Mouse (Mus musculus) A20 (cell line): Measurements from ENCODE around the gene Nrn1l.
A peak's percentile ranks its signal among the peaks of the same experiment; 100 is the strongest.

Experiments used
- DNase-seq: peaks from one replicate; pipeline ENCODE4 v3.0.0-alpha.2; 2011; ENCODE audit warnings: low read depth, low spot score

The Nrn1l gene

DNA sequence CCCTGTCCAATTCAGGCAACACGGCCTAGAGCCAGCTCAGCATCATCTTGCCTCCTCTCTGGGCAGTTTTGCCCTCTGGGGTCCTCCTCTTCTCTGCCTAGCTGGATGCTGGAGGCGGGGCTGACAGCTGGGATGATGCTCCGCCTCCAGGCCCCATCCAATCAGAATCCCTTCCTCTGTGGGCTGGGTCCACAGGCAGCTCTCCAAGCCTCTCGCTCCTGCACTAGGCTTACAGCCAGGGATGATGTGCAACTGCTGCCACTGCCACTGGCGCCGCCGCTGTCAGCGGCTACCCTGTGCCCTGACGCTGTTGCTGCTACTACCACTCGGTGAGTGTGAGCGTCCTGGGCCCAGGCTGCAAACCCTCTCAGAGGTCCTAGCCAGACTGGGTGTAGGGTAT, at the start of gene Nrn1l:
Nrn1l (plus strand) TSS at position 229 of the 400 bp plus-strand sequence.
- peak; percentile 29 for DNase-seq

DNA sequence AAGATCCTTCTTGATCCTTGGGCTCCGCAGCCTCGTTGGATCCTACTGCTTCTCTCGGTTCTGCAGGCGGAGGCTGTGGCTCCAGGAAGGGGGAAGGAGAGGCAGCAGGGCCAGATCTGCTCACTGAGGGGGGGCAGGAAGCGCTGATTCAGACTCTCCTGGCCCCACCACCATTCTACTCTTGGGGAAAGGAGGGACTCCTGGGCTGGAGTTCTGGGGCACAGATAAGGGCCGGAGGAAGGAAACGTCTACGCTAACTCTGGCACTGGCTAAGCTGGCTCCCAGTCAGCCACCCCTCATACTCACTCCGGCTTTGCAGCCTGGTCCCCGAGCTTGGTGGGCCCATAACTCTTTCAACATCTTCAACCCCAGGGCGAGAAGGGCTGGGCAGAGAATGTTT, 46.7 kb upstream of the Nrn1l start:
- DNase-seq: no peak

DNA sequence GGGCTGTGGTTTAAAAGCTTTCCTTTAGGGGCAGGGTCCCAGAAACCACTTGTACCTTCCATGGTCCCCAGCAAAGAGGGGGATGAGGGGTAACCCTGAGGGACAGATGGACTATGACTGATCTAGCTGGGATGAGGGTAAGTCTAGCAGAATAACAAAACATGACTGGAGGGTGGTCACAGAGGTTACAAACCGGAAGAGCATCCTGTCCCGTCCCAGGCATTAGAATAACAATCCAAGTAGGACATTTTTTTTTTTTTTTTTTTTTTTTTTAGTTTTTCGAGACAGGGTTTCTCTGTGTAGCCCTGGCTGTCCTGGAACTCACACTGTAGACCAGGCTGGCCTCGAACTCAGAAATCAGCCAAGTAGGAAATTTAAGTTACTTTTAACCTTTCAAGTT, 43.4 kb upstream of the Nrn1l start:
- no peak for DNase-seq

DNA sequence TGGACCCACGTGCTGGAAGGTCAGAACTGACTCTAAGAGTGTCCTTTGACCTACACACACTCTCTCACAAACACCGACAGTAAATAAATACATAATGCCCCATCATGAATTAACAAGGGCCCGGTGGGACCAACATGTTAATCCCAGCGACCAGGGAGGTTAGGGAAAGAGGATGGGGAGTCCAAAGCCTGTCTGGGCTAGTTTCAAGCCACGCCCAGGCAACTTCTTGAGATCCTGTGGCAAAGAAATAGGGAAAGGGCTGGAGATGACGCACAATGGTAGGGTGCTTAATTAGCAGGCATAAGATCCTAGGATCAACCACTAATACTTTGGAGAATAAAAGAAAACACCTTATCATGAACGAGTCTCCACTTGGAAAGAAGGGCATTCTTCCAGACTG, 42.8 kb upstream of the Nrn1l start:
- no peak for DNase-seq

DNA sequence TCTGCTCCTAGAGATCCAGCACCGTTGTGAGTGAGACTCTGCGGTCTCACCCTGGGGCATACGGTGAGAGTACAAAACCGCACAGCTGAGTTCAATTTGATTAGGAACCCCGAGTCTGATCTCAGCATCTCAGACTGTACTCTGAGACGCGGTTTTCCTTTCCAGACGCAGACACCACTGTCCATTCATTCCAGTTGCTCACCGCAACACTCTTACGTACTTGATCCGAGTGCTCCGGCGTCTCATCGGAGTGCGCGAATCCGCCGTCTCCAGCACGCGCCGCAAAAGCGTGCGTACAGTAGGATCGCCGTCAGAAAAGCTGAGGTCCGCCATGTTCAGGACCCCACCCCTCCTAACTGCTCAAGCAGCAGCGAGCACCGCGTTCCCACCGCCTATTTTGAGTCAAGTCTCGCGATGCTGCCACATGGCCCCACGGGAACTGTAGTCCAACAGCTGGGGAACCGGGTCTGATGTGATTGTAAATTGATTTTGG, 41.7 kb upstream of the Nrn1l start:
- DNase-seq: peak; percentile 95

DNA sequence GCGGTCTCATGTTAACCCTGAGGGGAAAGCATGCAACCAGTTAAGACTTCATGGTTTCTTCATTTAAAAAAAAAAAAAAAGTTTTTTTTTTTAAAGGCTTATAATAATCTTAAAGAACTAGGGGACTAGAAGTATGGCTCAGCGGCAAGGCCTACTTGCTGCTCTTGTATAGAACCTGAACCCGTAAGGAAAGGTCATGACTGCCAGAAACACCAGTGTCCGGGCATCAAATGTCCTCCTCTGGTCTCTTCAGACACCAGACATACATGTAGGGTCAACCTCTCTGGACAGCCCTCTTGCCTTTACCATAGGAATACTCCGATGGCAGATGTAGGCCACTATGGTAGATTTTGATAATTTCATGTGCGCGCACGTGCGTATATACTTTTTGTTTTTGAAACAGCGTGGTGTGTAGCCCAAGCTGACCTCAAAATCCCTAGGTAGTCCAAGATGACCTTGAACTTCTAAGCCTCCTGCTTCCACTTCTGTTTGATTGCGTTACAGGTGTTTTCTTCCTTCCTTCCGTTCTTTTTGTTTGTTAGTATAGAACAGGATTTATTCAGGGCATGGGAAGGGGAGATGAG, 41.1 kb upstream of the Nrn1l start:
- no peak for DNase-seq

DNA sequence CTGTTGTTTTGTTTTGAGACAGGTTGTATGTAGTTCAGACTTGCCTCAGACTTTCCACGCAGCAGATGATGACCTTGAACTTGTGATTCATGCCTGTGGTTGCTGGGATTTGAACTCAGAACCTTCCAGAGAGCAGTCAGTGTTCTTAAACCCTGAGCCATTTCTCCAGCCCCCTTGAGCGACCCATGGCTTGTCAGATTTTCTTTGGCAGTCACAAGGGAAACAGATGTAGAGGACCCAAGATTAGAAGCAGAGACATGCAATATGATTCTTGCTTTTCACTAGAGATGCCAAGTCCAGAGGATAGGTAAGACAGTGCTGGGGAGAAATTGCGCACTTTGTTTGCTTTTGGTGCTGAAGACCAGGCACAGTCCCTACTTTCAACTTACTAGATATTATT, 40.2 kb upstream of the Nrn1l start, which contains the start of gene Cenpt:
Cenpt (minus strand) TSS at position 101 of the 400 bp plus-strand sequence.
- no peak for DNase-seq

DNA sequence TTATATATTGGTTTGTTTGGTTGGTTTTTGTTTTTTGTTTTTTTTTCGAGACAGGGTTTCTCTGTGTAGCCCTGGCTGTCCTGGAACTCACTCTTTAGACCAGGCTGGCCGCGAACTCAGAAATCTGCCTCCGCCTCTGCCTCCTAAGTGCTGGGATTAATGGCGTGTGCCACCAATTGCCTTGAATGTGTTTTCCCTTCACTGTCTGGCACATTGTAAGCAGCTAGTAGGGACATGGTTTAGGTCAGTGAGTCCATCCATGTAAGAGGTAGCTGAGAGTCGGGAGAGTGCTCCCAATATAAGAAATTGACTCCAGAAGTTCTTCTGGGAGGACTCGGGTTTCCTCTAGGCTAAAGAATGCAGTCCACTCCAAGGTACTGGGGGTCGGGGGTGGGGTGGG, 39.1 kb upstream of the Nrn1l start:
- DNase-seq: no peak

DNA sequence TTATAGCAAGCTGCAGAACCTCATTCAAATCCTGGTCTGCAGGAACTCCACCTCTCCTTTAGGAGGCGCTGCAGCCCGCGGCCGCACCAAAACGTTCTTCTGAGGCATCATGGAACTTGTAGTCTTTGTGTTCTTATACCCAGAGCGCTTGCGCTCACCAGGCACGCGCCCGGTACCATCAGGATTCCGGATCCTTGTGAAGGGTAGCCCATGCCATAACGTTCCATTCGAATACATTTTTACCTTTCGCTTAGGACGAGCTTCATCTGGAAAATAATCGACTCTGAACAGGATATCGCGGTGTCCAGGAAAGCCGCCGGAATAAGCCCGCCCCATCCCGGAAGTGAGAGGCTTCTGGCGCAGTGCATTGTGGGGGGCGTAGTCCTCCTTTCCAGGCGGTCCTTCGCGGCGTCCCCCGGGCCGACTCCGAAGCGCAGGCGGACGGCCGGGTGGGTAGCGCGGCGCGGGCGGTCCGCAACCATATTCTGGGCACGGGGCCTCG, 38.6 kb upstream of the Nrn1l start, which contains the start of gene Thap11:
Thap11 (plus strand) TSS at position 418 of the 502 bp plus-strand sequence.
- DNase-seq: peak; percentile 98

DNA sequence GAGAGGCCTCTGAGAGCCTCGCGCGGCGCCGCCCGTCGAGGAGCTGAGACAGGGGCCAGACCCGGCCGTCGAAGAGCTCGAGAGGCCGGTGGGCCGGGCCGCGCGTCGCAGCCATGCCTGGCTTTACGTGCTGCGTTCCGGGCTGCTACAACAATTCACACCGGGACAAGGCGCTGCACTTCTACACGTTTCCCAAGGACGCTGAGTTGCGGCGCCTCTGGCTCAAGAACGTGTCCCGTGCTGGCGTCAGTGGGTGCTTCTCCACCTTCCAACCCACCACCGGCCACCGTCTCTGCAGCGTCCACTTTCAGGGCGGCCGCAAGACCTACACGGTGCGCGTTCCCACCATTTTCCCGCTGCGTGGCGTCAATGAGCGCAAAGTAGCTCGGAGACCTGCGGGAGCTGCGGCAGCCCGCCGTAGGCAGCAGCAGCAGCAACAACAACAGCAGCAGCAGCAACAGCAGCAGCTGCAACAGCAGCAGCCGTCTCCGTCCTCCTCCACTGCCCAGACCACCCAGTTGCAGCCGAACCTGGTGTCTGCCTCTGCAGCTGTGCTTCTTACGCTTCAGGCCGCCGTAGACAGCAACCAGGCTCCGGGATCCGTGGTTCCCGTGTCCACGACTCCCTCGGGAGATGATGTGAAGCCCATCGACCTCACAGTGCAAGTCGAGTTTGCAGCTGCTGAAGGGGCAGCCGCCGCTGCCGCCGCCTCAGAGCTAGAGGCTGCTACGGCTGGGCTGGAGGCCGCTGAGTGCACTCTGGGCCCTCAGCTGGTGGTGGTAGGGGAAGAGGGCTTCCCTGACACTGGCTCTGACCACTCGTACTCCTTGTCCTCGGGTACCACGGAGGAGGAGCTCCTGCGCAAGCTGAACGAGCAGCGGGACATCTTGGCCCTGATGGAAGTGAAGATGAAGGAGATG, 37.9 kb upstream of the Nrn1l start:
- peak; percentile 76 for DNase-seq

DNA sequence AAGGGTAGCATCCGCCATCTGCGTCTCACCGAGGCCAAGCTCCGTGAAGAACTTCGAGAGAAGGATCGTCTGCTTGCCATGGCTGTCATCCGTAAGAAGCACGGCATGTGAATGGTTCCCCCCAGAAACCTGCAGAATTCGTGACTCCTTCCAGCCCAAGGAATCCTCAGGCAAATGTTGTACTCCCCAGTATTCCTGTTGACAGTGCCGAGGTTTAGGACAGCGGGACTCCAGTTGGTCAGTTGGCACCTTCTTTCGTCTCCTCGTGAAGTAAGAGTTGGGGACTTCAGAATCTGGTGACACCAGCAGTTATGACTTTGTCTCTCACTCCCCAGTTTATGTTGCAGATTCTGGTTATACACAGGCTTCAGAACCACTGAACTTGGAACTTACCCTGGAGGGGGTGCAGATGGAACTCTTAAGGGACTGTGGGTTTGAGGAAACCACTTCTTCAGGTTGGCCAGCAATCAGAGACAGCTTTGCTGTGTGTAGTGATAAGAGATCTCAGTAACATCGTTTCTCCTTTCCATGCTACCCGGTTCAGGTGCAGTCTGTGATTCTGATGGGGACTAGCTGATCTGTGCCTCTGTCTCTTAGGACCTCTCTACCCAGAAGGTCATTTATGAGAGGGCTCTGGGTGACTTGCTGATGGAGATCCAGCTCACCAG, 37.1 kb upstream of the Nrn1l start:
- peak; percentile 66 for DNase-seq

DNA sequence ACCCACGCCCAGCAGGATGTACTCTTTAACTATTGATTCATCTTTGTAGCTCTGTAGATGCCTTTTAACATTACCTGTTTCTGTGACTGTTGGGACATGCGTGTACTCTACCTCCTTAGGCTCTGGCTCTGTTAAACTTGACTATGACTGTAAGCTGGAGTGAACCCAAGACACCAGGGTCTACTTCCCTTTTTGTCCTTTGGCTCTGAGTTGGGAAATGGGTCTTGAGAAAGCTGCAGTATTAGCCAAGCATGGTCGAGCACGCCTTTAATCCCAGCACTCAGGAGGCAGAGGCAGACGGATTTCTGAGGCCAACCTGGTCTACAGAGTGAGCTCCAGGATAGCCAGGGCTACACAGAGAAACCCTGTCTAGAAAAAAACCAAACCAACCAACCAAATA, 34.9 kb upstream of the Nrn1l start:
- peak; percentile 67 for DNase-seq

DNA sequence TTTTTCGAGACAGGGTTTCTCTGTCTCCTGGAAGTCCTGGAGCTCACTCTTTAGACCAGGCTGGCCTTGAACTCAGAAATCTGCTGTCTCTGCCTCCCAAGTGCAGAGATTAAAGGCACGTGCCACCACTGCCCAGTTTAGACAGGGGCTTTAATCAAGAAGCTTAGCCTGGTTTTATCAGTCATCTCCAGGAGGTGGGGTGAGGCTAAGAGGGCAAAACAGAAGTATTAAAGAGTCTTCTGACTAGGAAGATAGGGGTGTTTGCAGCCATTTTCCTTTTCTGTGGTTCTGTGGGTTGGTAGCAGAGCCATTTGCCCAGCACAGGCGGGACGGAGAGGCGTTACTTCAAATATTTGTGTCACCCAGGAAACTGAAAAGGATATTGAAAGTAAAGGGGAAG, 34.1 kb upstream of the Nrn1l start:
- DNase-seq: peak; percentile 43

DNA sequence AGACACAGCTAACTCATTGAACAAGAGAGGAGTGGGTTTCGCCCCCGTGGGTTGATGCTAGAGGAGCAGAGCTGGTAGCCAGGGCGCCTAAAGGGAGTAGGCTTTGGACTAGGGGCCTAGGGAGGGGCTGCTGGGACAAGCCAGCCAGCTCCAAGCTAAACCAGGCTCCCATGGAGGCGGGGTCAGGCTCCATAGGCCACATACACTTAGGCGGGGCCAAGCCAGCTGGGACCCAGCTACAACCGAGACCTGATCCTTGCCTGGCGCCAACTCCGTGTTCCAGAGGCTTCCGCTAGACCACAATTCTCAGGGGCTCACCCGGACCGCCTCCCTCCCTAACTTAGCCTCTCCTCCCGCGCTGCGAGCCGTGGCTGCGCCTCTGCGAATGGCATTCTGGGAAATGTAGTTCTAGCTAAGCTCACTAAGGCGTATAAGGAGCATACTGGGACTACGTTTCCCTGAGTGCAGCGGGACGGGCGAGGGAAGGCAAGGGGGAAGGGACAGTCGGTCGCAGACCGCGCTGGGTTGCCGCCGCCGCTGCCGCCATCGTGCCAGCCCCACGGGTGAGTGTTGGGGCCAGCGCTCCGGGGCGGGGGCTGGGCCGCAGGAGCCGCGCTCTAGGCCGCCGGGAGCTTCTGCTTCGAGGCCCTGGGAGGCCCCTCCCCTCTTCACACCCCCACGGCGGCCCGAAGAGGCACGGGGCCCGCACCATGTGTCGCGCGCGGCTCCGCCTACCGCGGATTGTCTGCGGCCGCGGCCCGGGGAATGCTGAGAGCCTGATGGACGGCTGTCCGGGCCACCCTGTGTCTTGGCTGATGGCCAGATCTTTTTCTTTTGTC, 33.0 kb upstream of the Nrn1l start, which contains the start of gene Nutf2:
Nutf2 (plus strand) TSS at position 438 of the 839 bp plus-strand sequence.
- DNase-seq: peak; percentile 97

DNA sequence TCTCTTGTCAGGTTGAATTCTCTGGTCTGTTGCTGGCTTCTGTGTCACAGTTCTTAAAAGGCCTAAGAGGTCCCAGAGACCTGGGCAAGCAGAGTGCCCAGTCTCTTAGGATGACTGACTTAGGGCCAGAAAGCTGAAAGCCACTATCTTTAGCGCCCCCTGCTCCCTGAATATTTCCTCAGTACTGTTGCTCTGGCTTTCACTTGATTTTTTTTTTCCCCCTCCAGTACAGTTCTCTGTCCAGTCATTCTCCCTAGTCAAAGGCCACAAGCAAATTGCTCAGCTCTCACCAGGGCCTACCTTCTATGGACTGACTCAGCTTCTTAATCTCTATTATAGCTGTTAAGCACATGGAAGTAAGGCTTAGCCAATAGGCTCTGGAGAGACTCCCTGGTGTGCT, 31.4 kb upstream of the Nrn1l start:
- DNase-seq: peak; percentile 57

DNA sequence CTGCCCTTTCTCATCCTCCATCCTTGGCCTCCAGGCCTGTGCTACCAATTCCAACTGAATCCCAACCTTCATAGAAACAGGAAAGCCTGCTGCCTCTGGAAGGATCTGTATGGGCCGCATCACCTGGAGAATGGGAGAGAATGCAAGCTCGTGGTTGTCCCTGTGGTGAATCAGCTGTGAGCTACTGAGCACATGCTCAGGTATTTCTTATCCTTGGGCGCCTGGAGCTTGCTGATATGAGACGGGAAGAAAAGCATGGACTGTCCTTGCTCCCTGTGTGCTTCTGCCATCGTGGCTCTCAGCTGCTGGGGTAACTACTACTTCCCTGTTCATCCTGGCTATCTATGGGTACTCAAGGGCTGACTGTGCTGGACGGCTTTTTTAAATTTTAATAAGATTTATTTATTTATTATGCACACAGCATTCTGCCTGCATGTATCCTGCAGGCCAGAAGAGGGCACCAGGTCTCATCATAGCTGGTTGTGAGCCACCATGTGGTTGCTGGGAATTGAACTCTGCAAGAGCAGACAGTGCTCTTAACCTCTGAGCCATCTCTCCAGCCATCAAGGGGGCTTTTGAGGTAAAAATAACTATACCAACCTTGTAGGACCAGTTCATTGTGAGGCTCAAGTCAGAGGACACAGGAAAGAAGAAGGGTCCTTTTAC, 26.9 kb upstream of the Nrn1l start:
- peak; percentile 52 for DNase-seq

DNA sequence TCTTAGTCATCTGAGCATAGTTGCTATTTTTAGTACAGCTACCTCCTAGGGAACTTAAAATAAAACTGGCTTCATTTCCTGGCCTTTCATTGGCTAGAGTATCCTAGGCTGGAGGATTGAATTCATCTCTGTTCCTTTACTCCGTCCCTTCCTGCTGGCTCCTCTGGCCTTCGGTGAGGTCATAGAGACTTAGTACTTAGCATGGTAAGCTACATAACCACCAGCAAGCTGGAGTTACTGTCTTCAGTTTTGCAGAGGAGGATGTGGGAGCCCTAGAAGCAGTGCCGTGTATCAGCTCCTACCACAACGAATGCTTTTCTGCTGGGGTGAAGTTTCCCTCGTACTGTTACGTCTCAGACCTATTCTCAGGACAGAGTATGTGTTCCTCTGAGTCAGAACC, 19.1 kb upstream of the Nrn1l start:
- no peak for DNase-seq

DNA sequence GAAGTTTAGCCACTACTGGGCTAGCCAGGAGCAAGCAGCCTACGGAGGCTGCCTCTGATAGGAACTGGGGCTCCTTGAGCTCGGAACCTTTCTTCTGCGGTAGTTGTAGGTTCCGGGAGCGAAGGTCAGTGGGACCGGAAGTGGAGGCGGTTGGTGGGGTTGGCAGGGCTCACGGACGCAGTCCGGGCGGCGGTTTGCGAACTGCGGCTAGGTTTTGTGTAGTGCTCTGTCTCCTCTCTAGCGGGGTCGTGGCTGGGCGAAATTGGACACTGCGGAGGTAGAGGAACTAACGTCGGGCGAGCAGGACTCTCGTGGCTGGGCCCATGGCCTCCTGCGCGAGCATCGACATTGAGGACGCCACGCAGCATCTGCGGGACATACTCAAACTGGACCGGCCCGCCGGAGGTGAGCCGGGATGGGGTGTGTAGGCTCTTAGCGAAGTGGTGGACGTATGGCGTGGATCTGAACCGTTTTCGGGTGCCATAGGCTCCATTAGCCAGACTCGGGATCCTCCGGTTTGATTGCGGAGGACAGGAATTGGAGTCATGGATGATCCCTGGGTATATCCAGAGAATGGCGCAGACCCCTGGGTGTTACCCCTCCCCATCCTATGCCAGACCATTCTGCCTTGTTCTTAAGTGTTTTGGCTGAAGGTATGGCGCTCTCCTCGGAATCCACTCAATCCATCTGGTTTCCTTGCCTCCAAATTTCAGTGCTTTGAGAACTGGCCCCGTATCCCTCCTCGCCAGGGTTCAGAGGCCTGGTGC, 12.4 kb upstream of the Nrn1l start, which contains the start of gene Edc4:
Edc4 (plus strand) TSS at position 128 of the 767 bp plus-strand sequence.
- DNase-seq: peak; percentile 92

DNA sequence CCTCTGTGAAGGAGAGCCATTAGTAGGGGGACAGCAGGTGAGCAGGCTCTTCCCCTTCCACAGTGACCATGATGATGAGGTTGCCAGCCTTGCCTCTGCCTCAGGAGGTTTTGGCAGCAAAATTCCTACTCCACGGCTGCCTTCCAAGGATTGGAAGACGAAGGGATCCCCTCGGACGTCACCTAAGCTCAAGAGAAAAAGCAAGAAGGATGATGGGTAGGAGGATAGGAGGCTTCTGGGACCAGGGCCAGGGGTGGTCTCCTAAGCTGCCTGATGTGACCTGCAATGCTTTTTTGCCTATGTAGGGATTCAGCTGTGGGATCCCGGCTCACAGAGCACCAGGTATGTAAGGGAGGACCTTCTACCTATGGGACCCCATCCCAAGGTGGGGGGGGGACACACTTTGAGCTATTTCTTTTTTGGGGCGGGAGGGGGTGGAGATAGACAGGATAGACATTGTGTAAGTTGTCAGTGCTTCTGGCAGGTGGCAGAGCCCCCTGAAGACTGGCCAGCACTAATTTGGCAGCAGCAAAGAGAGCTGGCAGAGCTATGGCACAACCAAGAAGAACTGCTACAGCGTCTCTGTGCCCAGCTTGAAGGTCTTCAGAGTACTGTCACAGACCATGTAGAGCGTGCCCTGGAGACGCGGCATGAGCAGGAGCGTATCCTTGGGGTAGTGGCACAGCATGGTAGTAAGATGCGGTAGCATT, 3.5 kb upstream of the Nrn1l start:
- DNase-seq: no peak
